Mouse (Mus musculus) inflammation-experienced regulatory T-cells (primary cell): ENCODE measurements around the gene Zfp148. TPM values are rescaled to one million over a fixed set of nuclear protein-coding genes. Genes with fewer than 3 reads are reported as not detected.

Experiments
- polyA plus RNA-seq, 2 experiments: library from polyadenylated mRNA; unstranded; fragments of 100-300 nt; shearing (Covaris generic); gene quantifications; one replicate each; pipeline ENCODE4 v1.2.1; 2017

Zfp148 gene
- 10 to 100 TPM; 62.8 to 68.4 TPM for polyA plus RNA-seq

DNA sequence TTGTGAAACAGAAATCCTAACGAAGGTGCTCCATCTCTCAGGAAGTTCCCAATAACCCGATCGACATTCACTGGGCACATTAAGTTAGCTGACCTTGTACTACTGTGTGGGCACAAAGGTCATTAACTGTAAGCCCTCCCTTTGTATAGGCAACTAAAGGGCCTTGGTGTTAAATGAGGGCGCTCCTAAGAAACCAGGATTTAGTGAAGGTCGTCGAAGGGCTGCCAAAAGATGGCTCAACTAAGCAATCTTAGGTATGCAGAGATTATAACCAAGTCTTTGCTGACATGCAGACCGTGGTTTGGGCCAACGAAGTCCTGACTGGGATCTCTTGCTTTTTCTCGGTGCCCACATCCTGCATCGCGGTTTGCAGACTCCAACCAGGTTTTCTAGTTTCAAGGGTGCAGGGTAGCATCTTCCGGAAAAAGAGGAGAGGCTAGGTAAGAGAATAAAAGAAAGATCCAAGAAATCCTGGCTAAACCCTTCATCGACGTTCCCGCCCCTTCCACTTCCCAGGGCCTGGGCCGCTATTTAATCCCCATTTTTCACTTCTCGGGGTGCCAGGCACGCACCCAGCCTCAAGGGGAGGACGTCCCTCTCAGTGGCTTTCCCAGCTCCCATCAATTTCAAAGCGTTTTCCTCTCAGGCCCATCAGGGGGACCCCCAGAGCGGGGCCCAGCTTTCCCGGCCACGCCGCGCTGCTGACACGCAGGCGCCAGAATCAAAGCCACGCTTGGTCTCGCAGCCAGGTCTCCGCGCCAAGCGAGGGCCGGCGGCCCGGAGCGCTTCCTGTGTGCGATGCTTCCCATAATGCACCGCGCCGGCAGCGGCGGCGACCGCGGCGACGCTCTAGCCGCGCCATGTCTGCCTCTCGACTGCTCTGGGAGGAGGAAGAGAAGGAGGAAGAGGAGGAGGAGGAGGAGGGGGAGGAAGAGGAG, at the start of gene Zfp148:
Zfp148 (plus strand) TSS at position 893 of the 938 bp plus-strand sequence.

DNA sequence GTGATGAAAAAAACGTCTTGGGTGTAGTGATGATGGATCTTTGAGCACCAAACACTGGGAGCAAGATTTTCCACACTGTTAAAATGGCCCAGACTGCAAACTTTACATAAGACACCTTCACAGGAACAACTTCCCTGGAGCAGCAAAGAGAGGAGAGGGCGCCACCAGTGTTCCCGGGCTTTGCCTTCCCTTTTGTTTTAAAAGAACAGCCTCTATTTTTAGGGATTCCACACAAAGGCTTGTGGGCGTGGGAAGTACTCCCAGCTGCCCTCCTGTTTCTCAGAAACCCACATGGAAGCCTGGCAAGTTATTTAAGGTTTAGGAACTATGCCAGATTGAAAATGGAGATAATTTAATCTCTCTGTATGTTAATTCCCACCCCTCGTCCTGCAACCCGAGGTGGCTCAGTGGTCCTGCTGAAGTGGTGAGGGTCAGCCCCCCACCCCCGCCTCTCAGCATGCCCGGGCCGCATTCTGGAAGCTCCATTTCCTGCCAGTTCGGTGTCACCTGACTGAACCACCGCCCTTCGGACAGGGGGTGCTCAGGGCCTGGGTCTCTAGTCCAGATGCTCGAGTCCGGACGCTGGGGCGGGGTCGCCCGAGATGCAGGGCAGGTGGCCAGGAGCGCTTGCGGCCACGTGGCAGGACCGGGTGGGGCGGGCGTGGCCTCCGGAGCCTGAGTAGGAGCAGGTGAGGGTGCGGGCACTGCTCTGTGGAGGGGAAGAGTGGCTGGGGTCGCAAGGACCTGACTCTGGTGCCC, 136.3 kb downstream of the Zfp148 start, which contains the start of gene Slc12a8:
Slc12a8 (plus strand) TSS at position 522 of the 759 bp plus-strand sequence.

Other genes with a start within 250 kb of the Zfp148 start
- 10 to 100 TPM; 26.9 to 37.5 TPM for gene Osbpl11, start 195.8 kb upstream of the Zfp148 start, polyA plus RNA-seq
- 100 to 1,000 TPM; 103 to 113 TPM for gene Snx4, start 129.4 kb upstream of the Zfp148 start, polyA plus RNA-seq
- gene Slc12a8, start 136.5 kb downstream of the Zfp148 start, polyA plus RNA-seq: 1 to 10 TPM; 3.8 to 5.4 TPM